Mouse (Mus musculus) brain, embryonic 14.5 days (tissue): ENCODE measurements around the gene Mgat4c.

ENCODE experiments used
- CTCF ChIP-seq: fragments of 200-500 bp; IDR thresholded peaks from 2 replicates; pipeline ENCODE4 v1.5.1; 2012; ENCODE audit warnings: inconsistent platforms, mild to moderate bottlenecking, moderate library complexity, borderline replicate concordance; ENCODE audit not compliant: insufficient read depth, insufficient read length; ENCODE audit errors: extremely low read depth
- POLR2A ChIP-seq: fragments of 200-500 bp; IDR thresholded peaks from 2 replicates; pipeline ENCODE4 v1.6.1; 2012; ENCODE audit warnings: mild to moderate bottlenecking, inconsistent platforms, borderline replicate concordance; ENCODE audit not compliant: poor library complexity, insufficient read depth, insufficient read length, severe bottlenecking; ENCODE audit errors: extremely low read depth

- no peak for TF ChIP-seq CTCF
- no peak for TF ChIP-seq POLR2A
Observed at GRCm38 (mm10) chr10:101770688-101771087, 89.4 kb downstream of the Mgat4c start.
